Mouse (Mus musculus) T-cell, adult 2 months (primary cell): ENCODE measurements around the gene Pofut1.

Experiments used
- DNase-seq: peaks from one replicate; pipeline ENCODE4 v3.0.0; 2022; ENCODE audit warnings: low spot score

Pofut1 gene

DNA sequence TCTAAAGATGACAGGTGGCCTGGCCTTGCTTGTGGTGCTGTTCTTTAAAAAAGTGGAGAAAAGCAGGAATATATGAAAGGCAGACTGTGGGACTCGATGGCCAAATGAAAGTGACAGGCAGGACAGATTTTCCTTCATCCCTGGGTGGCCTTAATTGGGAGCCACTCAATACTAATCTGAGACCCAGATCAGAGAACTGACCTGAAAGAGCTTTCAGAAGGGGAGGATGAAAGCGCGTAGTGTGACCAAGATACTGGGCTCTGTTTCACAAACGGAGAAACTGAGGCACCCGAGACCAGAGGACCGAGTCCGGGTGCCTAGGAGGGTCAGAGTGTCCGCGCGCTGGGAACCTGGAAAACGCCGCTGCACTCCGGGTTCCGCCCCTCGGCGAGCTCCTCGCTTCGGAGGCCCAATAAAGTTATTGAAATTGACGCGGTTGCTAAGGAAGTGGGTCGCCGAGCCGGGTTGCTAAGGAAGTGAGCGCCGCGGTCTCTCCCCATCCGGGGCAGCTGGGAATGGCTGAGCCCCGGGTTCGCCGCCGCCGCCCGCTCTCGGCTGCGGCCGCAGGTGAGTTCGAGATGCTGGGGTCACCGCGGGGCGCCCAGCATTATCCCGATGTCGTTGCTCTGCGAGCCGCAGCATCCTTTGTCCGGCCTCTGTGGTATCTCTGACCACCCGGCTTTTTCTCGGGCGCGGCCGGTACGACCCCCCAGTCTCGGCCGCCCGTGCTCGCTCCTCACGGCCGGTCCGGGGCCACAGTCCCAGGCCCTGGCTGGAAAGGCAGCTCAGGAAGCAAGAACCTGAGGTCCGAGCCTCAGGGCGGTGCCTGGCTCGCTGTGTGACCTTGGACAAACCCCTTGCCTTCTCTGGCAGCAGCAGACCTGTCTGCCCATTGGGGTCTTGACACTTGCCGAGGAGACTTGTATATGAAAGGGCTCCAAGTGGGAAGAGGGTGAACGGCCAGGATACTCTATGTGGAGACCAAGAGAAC is 49.9 kb downstream of the Pofut1 start, which contains the start of gene Kif3b:
Gene Kif3b (plus strand): TSS at position 476 of the 991 bp plus-strand sequence.
- peak; percentile 89 for DNase-seq

DNA sequence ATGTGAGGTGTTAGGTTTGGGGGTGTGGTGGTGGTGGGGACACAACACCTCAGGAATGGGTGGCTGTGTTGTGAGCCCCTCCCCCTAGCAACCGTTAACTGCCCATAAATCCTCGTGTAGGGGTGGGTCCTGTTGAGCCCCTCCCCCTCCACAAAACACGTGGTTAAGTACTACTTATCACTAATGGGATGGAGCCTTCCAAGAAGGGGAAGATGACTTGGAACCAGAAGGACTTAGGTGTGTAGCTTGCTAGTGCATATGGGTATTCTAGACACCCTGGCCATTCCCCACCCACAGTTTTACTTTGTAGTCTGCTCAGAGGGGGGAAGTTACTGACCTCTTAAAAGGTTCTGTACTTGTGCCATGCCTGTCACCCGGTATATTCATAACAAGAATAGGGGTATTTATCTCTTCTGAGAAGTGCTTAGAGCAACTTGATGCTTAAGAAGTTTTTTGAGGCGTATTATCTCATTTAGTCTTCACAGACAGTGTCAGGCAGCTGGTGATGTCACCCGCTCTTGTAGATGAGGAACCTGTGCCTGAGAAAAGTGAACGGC is 51.0 kb downstream of the Pofut1 start:
- DNase-seq = peak; percentile 34

GRCm38 (mm10) chr2:153295196-153295595 is 53.9 kb downstream of the Pofut1 start:
- no peak for DNase-seq

GRCm38 (mm10) chr2:153297771-153298170 is 56.4 kb downstream of the Pofut1 start:
- DNase-seq = no peak

GRCm38 (mm10) chr2:153298460-153298859 is 57.1 kb downstream of the Pofut1 start:
- DNase-seq = no peak

DNA sequence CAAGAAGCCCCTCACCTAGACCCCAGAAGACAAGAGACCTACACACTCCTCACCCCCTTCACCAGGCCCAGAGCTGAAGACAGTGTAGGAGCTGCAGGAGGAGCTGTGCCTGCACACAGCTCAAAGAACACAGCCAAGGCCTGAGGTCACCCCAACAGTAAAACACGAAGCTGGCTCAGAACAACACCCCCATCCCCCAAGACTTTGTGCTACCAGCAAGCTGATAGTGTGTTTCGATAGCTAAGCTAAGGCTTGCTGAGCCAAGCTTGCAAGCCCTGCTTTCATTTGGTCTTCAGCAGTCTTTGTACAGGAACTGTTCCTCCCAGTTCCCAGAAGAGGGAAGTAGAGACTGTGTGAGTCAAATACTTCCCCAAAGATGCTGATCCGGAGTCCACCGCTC is 57.5 kb downstream of the Pofut1 start:
- DNase-seq = no peak

DNA sequence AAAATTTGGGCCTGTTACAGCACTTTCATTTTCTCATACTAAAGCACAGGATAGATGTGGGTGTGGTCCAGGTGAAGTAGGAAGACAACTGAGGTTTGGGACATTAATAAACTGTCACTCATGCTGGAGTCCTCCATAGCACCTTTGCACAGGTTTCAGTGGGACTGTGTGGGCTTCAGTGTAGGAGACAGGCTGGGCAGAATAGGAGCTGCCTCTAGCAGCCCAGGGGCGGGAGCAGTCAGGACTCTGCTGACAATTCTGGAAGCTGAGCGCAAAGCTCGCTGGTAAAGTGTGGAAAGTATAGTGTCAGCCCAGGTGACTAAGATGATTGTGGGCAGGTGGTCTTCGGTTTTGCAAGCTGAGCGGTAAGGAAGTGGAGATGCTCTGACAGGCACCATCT is 59.8 kb downstream of the Pofut1 start:
- DNase-seq = no peak

DNA sequence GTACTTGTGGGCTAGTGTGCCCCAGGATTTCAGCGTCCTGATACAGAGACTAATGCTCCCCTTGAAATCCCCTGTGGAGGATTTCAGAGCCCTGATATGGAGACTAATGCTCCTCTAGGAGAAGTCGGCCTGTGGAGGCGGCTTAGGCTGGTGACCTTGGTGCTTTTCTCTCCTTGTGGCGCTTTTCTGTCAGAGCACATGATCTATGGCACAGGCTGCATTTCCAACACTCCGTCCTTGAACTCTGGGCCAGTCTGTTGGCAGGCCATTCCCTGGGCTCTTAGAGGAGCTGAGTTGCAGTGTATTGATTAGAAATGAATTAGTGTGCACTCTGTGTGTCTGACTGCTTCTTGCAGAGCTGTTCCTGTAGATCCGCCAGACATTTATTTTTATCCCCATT is 63.9 kb downstream of the Pofut1 start:
- no peak for DNase-seq

GRCm38 (mm10) chr2:153308586-153308985 is 67.3 kb downstream of the Pofut1 start:
- no peak for DNase-seq

GRCm38 (mm10) chr2:153309106-153309505 is 67.8 kb downstream of the Pofut1 start:
- no peak for DNase-seq

DNA sequence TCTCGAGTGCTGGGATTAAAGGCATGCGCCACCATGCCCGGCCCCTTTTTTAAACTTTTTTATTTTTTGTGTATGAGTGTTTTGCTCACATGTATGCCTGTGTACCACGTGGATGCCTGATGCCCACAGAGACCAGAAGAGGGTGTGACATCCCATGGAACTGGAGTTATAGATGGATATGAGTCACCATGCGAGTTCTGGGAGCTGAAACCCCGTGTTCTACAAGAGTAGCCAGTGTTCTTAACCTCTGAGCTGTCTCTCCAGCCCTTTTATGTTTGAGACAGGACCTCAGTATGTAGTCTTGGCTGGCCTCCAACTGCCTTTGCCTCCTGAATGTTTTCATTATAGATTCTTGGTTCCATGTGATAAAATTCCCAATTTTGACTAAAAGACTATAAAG is 68.9 kb downstream of the Pofut1 start:
- no peak for DNase-seq

GRCm38 (mm10) chr2:153312884-153313283 is 71.6 kb downstream of the Pofut1 start:
- DNase-seq = no peak

DNA sequence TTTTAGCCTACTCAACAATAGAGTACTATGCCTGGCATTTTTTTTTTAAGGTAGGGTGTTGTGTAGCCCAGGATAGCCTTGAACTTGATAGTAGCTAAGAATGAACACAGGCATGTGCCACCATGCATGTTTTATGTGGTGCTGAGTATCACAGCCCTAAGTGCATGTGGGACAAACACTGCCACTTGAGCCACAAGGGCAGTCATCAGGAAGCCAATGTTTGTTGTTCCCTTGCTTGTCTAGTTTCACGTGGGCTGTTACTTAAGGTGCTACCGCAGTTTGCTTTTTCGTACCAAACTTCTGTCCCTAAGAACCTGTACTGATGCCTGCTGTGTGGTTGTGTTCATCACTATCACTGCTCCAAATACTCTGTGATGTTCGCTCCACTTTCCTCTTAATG is 77.1 kb downstream of the Pofut1 start:
- DNase-seq = no peak

DNA sequence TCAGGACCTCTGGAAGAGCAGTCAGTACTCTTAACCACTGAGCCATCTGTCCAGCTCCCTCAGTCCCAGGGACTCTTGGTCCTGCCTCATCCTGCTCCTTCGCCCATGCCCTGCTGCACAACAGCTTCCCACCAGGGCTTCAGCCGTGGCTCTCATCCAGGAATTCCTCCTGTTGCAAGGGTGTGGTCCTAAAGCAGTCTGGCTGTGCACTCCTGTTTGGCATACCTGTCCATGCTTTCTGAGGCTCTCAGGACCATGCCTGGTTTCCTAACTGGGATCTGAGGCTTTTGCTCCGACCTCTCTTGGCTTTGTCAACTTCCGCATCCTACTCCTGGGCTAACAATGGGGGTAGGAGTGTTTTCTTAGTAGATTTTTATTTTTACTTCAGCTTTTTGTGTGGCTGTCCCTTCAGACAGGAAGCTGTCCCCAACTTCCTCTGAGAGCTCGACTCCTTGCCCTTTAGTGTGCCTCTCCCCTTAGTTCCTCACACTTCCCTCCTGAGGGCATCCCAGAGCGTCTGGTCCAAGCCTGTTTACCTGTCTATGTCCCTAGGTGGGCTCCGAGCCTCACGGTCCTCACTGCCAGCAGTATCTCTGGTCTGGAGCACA is 77.8 kb downstream of the Pofut1 start:
- DNase-seq = no peak
